Mouse (Mus musculus) retina, embryonic 14.5 days (tissue): ENCODE measurements around the gene Olfr1298.

ENCODE experiments used
- DNase-seq: peaks from one replicate; pipeline ENCODE4 v3.0.0-alpha.2; 2015; ENCODE audit warnings: low spot score

Olfr1298 gene

GRCm38 (mm10) chr2:111649101-111649500, at the start of gene Olfr1298:
Gene Olfr1298 (minus strand): TSS chr2:111649201.
- DNase-seq: no peak

- no peak for DNase-seq
Measured at GRCm38 (mm10) chr2:111661119-111661518, 12.1 kb upstream of the Olfr1298 start, which contains the start of gene Olfr1299. Gene Olfr1299 (plus strand): TSS chr2:111661419.

- DNase-seq: no peak
Measured at GRCm38 (mm10) chr2:111626397-111626796, 22.6 kb downstream of the Olfr1298 start, which contains the start of gene Olfr1297. Gene Olfr1297 (minus strand): TSS chr2:111626497.
